Comparison of ENCODE assay signal across 10 mouse cellular contexts in genomic region chr6:124767920-124768703, GRCm38 (mm10). TPM values are rescaled to one million over a fixed set of nuclear protein-coding genes. Genes with fewer than 3 reads are reported as not detected.
A peak's percentile ranks its signal among the peaks of the same experiment; 100 is the strongest.
DNase-seq lines count a peak whose midpoint lies in the region; ATAC-seq and TF ChIP-seq lines count a peak whose summit lies in the region.
"Had no signal": no experiment of that assay in that cellular context is flagged by ENCODE, and none has a peak within 500 bp of the region (broad histone marks: within the 10 kb centered on the region; RNA-seq: fewer than 3 reads in every experiment).

No protein-coding gene starts in this region.

- peak; percentile 18 for ATAC-seq in midbrain, embryonic 13.5 days

- H3K4me1 ChIP-seq in cortical plate, adult 2 months (ENCODE audit: control insufficient read depth, insufficient read depth, low read length): no peaks in the 10 kb centered on the region
- H3K4me1 ChIP-seq in midbrain, embryonic 13.5 days (replicated peaks): peaks cover 26% of the 10 kb centered on the region

- peak; percentile 44 to 45 for DNase-seq in layer of hippocampus, postnatal 14 days (ENCODE audit: low spot score in 2 of 2)
- no peak for DNase-seq in layer of hippocampus, postnatal 36 days
- DNase-seq in R1 (ENCODE audit: low read depth, low spot score): peak; percentile 84
- DNase-seq in induced T-regulatory cell, adult 2 months (ENCODE audit: low read depth): peak; percentile 63
- DNase-seq in ovary, postnatal 10 days (ENCODE audit: low spot score): no peak
- DNase-seq in ovary, postnatal 36 days (ENCODE audit: low spot score): no peak

- no peaks in the 10 kb centered on the region for H3K9me3 ChIP-seq in midbrain, embryonic 13.5 days

- H3K4me3 ChIP-seq in cortical plate, adult 2 months (ENCODE audit: insufficient read depth, low read length): peak overlapping the region; percentile 96
- peak overlapping the region; percentile 49 for H3K4me3 ChIP-seq in midbrain, embryonic 13.5 days (replicated peaks)

- 17% methylated on average over 18 of the region's 19 CpGs for WGBS in midbrain, embryonic 13.5 days

- peak overlapping the region; percentile 67 for H3K4me2 ChIP-seq in midbrain, embryonic 13.5 days (replicated peaks)

- peak overlapping the region; percentile 67 for H3K9ac ChIP-seq in midbrain, embryonic 13.5 days (replicated peaks)

- peaks cover 5% of the 10 kb centered on the region; the same call in 1 of the 2 replicates for H3K27me3 ChIP-seq in midbrain, embryonic 13.5 days

- H3K27ac ChIP-seq in cortical plate, adult 2 months (ENCODE audit: insufficient read depth, low read length): peak overlapping the region; percentile 73
- no peak overlapping the region for H3K27ac ChIP-seq in midbrain, embryonic 13.5 days

- TF ChIP-seq CTCF in cortical plate, adult 2 months (IDR thresholded peaks at IDR 0.05; ENCODE audit: extremely low read depth, insufficient read depth, low read length): no peak

- peak; percentile 74; the same call in 1 of the 2 replicates for TF ChIP-seq POLR2A in cortical plate, adult 2 months (IDR thresholded peaks at IDR 0.05; ENCODE audit: extremely low read depth, insufficient read depth, low read length)

- H3K36me3 ChIP-seq in midbrain, embryonic 13.5 days: no peaks in the 10 kb centered on the region

RNA-seq across cellular contexts. Expression of gene Eno2, which starts 1.4 kb away (rescaled TPM):
- total RNA-seq in layer of hippocampus, postnatal 14 days (2021): 100 to 1,000 TPM; 667 to 671 TPM
- total RNA-seq in layer of hippocampus, postnatal 36 days (2021): 1,000 to 10,000 TPM in 1 of 2 experiments, 100 to 1,000 TPM in 1; 956 to 1,045 TPM
- polyA plus RNA-seq in cortical plate, adult 2 months (2012; rRNA removed): 741 and 755 TPM in 2 replicates
- polyA plus RNA-seq in midbrain, embryonic 13.5 days (2015; fragmentation: Nextera tagmentation; extraction: Ambion mirVana): 27.5 and 29.7 TPM in 2 replicates
- polyA plus RNA-seq: erythroblast, embryonic 14.5 days had no signal

RNA-seq across cellular contexts. Expression of gene Lrrc23, which starts 11.4 kb away (rescaled TPM):
- total RNA-seq in layer of hippocampus, postnatal 14 days (2021): 1 to 10 TPM; 1.6 to 3.4 TPM
- 1 to 10 TPM in 1 of 2 experiments, under 1 TPM in 1; 1.00 to 3.5 TPM for total RNA-seq in layer of hippocampus, postnatal 36 days (2021)
- 2.4 and 5.0 TPM in 2 replicates for polyA plus RNA-seq in cortical plate, adult 2 months (2012; rRNA removed)
- polyA plus RNA-seq in midbrain, embryonic 13.5 days (2015; fragmentation: Nextera tagmentation; extraction: Ambion mirVana): 2.3 and 4.3 TPM in 2 replicates
- polyA plus RNA-seq: erythroblast, embryonic 14.5 days had no signal

RNA-seq across cellular contexts. Expression of gene Atn1, which starts 11.8 kb away (rescaled TPM):
- total RNA-seq in layer of hippocampus, postnatal 14 days (2021): 100 to 1,000 TPM; 147 to 149 TPM
- total RNA-seq in layer of hippocampus, postnatal 36 days (2021): 100 to 1,000 TPM; 139 to 170 TPM
- 60.7 and 63.3 TPM in 2 replicates for polyA plus RNA-seq in cortical plate, adult 2 months (2012; rRNA removed)
- polyA plus RNA-seq in midbrain, embryonic 13.5 days (2015; fragmentation: Nextera tagmentation; extraction: Ambion mirVana): 21.5 and 25.4 TPM in 2 replicates

RNA-seq across cellular contexts. Expression of gene Gm45234, which starts 12.3 kb away (rescaled TPM):
- 1 to 10 TPM in 1 of 2 experiments, not detected in 1; 1.3 TPM for total RNA-seq in layer of hippocampus, postnatal 14 days (2021)
- not detected for total RNA-seq in layer of hippocampus, postnatal 36 days (2021)
- polyA plus RNA-seq in cortical plate, adult 2 months (2012; rRNA removed): not detected in 2 replicates
- not detected in 2 replicates for polyA plus RNA-seq in midbrain, embryonic 13.5 days (2015; fragmentation: Nextera tagmentation; extraction: Ambion mirVana)
- polyA plus RNA-seq: spleen, adult 2 months had no signal

RNA-seq across cellular contexts. Expression of gene Grcc10, which starts 26.9 kb away (rescaled TPM):
- total RNA-seq in layer of hippocampus, postnatal 14 days (2021): 100 to 1,000 TPM; 297 to 325 TPM
- total RNA-seq in layer of hippocampus, postnatal 36 days (2021): 100 to 1,000 TPM; 337 to 366 TPM
- 340 and 352 TPM in 2 replicates for polyA plus RNA-seq in cortical plate, adult 2 months (2012; rRNA removed)
- polyA plus RNA-seq in midbrain, embryonic 13.5 days (2015; fragmentation: Nextera tagmentation; extraction: Ambion mirVana): 710 and 725 TPM in 2 replicates

Comparison
In these comparisons a context has a peak if more than half of its experiments do, and no peak if none do; other contexts are left out.
1. DNase-seq: peak in layer of hippocampus, postnatal 14 days (2 of 2), R1 (single experiment) and induced T-regulatory cell, adult 2 months (single experiment); none in layer of hippocampus, postnatal 36 days (0 of 2), ovary, postnatal 10 days (single experiment) and ovary, postnatal 36 days (single experiment).